Mouse (Mus musculus) intestine, embryonic 14.5 days (tissue): Measurements from ENCODE around the gene Abca4. TPM values are rescaled to one million over a fixed set of nuclear protein-coding genes. Genes with fewer than 3 reads are reported as not detected.

ENCODE experiments used
- ATAC-seq: fragments of 200-750 bp; cut with Nextera tagmentation; replicated peaks from 2 replicates; pipeline ENCODE4 v1.8.0; 2017; ENCODE audit warnings: low read depth, moderate number of reproducible peaks, moderate TSS enrichment, moderate library complexity; ENCODE audit not compliant: low FRiP score, low TSS enrichment
- DNase-seq: peaks from one replicate; pipeline ENCODE4 v3.0.0-alpha.2; 2018; ENCODE audit warnings: low spot score
- H3K27ac ChIP-seq: fragments of 300-500 bp; sonication (generic); 2 replicates; pipeline ENCODE4 v1.5.1; 2014; ENCODE audit warnings: low read depth, mild to moderate bottlenecking, control low read depth
- H3K27me3 ChIP-seq: fragments of 300-500 bp; sonication (generic); replicated peaks from 2 replicates; pipeline ENCODE4 v1.6.1; 2014; ENCODE audit warnings: low read length, control low read depth; ENCODE audit not compliant: control insufficient read depth, insufficient read depth
- H3K36me3 ChIP-seq: fragments of 300-500 bp; sonication (generic); 2 replicates; pipeline ENCODE4 v1.6.1; 2014; ENCODE audit warnings: low read length, control low read depth; ENCODE audit not compliant: control insufficient read depth, insufficient read depth
- H3K4me1 ChIP-seq: fragments of 300-500 bp; sonication (generic); replicated peaks from 2 replicates; pipeline ENCODE4 v1.6.1; 2014; ENCODE audit warnings: low read length, control low read depth, mixed read lengths; ENCODE audit not compliant: control insufficient read depth, insufficient read depth
- H3K4me2 ChIP-seq: fragments of 300-500 bp; sonication (generic); 2 replicates; pipeline ENCODE4 v1.6.1; 2014; ENCODE audit warnings: low read length
- H3K4me3 ChIP-seq: fragments of 300-500 bp; sonication (generic); 2 replicates; pipeline ENCODE4 v1.5.1; 2014; ENCODE audit warnings: low read depth, low read length, control low read depth, mixed read lengths
- H3K9ac ChIP-seq: fragments of 300-500 bp; sonication (generic); 2 replicates; pipeline ENCODE4 v1.6.1; 2014; ENCODE audit warnings: mild to moderate bottlenecking, low read length
- H3K9me3 ChIP-seq: fragments of 300-500 bp; sonication (generic); 2 replicates; pipeline ENCODE4 v1.6.1; 2016; ENCODE audit warnings: low read length, control low read depth; ENCODE audit not compliant: control insufficient read depth
- WGBS: fragments of 180-500 bp; shearing (Covaris S2); extraction: QIAGEN DNeasy Blood & Tissue Kit; methylation state at CpG from one replicate; pipeline ENCODE4 v1.1.7; 2014; 5-methylcytosine and 5-hydroxymethylcytosine counted together
- polyA plus RNA-seq: library from polyadenylated mRNA; unstranded; fragments of >200 nt; fragmentation: Nextera tagmentation; extraction: Ambion mirVana; gene quantifications from 2 replicates; pipeline ENCODE4 v1.2.1, GENCODE M21; 2014

The Abca4 gene
- polyA plus RNA-seq, 1 experiment from 2014 or later, result 0.99 TPM

GRCm38 (mm10) chr3:122046187-122046620 lies 2.0 kb downstream of the Abca4 start:
- ATAC-seq (no peak), DNase-seq (no peak)
- Histone ChIP-seq H3K4me3 (no peak overlapping the region), H3K36me3 (no peaks in the 10 kb centered on the region), H3K4me1 (peaks cover 37% of the 10 kb centered on the region), H3K9ac (no peak overlapping the region), H3K9me3 (no peaks in the 10 kb centered on the region), H3K27me3 (no peaks in the 10 kb centered on the region), H3K27ac (no peak overlapping the region), H3K4me2 (no peak overlapping the region)
- 47% methylated on average over 10 of the region's 10 CpGs for WGBS

GRCm38 (mm10) chr3:122047402-122047801 lies 3.2 kb downstream of the Abca4 start:
- ATAC-seq (peak; percentile 67), DNase-seq (no peak)
- Histone ChIP-seq H3K4me1 (peaks cover 37% of the 10 kb centered on the region), H3K4me3 (no peak overlapping the region), H3K27me3 (no peaks in the 10 kb centered on the region), H3K36me3 (no peaks in the 10 kb centered on the region), H3K27ac (peak overlapping the region; percentile 62), H3K9me3 (no peaks in the 10 kb centered on the region), H3K9ac (no peak overlapping the region), H3K4me2 (no peak overlapping the region)
- 19% methylated on average over 7 of the region's 7 CpGs for WGBS

- Histone ChIP-seq H3K27ac (peak overlapping the region; percentile 62), H3K27me3 (no peaks in the 10 kb centered on the region), H3K4me1 (peaks cover 31% of the 10 kb centered on the region), H3K9ac (no peak overlapping the region), H3K36me3 (no peaks in the 10 kb centered on the region), H3K4me2 (peak overlapping the region; percentile 20; the same call in 1 of the 2 replicates), H3K9me3 (no peaks in the 10 kb centered on the region), H3K4me3 (no peak overlapping the region)
- 29% methylated on average over 17 of the region's 17 CpGs for whole genome bisulfite sequencing
- DNase-seq (no peak), ATAC-seq (peak; percentile 9; the same call in 1 of the 2 replicates)
Observed at GRCm38 (mm10) chr3:122047921-122048861, 3.9 kb downstream of the Abca4 start.

GRCm38 (mm10) chr3:122049158-122049557 lies 4.9 kb downstream of the Abca4 start:
- DNase-seq, result peak; percentile 76
- Histone ChIP-seq H3K27ac (peak overlapping the region; percentile 69), H3K4me1 (peaks cover 29% of the 10 kb centered on the region), H3K4me3 (no peak overlapping the region), H3K36me3 (no peaks in the 10 kb centered on the region), H3K4me2 (peak overlapping the region; percentile 20; the same call in 1 of the 2 replicates), H3K9me3 (no peaks in the 10 kb centered on the region), H3K9ac (no peak overlapping the region), H3K27me3 (no peaks in the 10 kb centered on the region)
- ATAC-seq, result peak; percentile 76
- 44% methylated on average over 6 of the region's 6 CpGs for WGBS

- H3K4me3 ChIP-seq, result no peak overlapping the region
- no peaks in the 10 kb centered on the region for H3K9me3 ChIP-seq
- ATAC-seq (peak; percentile 96), DNase-seq (no peak)
- no peaks in the 10 kb centered on the region for H3K27me3 ChIP-seq
- H3K36me3 ChIP-seq, result no peaks in the 10 kb centered on the region
- WGBS, result 47% methylated on average over 9 of the region's 9 CpGs
- peak overlapping the region; percentile 74 for H3K27ac ChIP-seq
- 0 out of 2 replicates have a peak, but pooled peaks cover 6% of the 10 kb centered on the region for H3K4me1 ChIP-seq
- 0 out of 2 replicates have a peak overlapping the region, but pooled peaks have one; percentile 5 for H3K4me2 ChIP-seq
- no peak overlapping the region for H3K9ac ChIP-seq
Observed at GRCm38 (mm10) chr3:122058439-122059198, 14.4 kb downstream of the Abca4 start.

- no peaks in the 10 kb centered on the region for H3K36me3 ChIP-seq
- H3K27ac ChIP-seq, result no peak overlapping the region
- no peak for ATAC-seq
- DNase-seq, result no peak
- 80% methylated on average over 10 of the region's 10 CpGs for WGBS
- 0 out of 2 replicates have a peak, but pooled peaks cover 2% of the 10 kb centered on the region for H3K9me3 ChIP-seq
- no peaks in the 10 kb centered on the region; the same call in 1 of the 2 replicates for H3K4me1 ChIP-seq
- no peak overlapping the region for H3K4me2 ChIP-seq
- no peak overlapping the region for H3K4me3 ChIP-seq
- no peak overlapping the region for H3K9ac ChIP-seq
- H3K27me3 ChIP-seq, result no peaks in the 10 kb centered on the region
Observed at GRCm38 (mm10) chr3:122062586-122062985, 18.3 kb downstream of the Abca4 start.

GRCm38 (mm10) chr3:122064556-122065410 lies 20.5 kb downstream of the Abca4 start:
- no peak overlapping the region for H3K4me2 ChIP-seq
- H3K4me1 ChIP-seq, result no peaks in the 10 kb centered on the region; the same call in 1 of the 2 replicates
- ATAC-seq (no peak; the same call in 1 of the 2 replicates), DNase-seq (no peak)
- H3K27ac ChIP-seq, result no peak overlapping the region
- no peaks in the 10 kb centered on the region for H3K36me3 ChIP-seq
- H3K9me3 ChIP-seq, result 0 out of 2 replicates have a peak, but pooled peaks cover 2% of the 10 kb centered on the region
- H3K4me3 ChIP-seq, result no peak overlapping the region
- H3K9ac ChIP-seq, result no peak overlapping the region
- H3K27me3 ChIP-seq, result no peaks in the 10 kb centered on the region
- 50% methylated on average over 13 of the region's 13 CpGs for WGBS

GRCm38 (mm10) chr3:122071769-122072168 lies 27.5 kb downstream of the Abca4 start:
- H3K4me1 ChIP-seq, result peaks cover 30% of the 10 kb centered on the region
- no peak overlapping the region for H3K27ac ChIP-seq
- H3K9me3 ChIP-seq, result no peaks in the 10 kb centered on the region
- ATAC-seq, result no peak
- no peak overlapping the region for H3K9ac ChIP-seq
- 83% methylated on average over 10 of the region's 10 CpGs for WGBS
- DNase-seq, result no peak
- no peaks in the 10 kb centered on the region for H3K36me3 ChIP-seq
- H3K4me2 ChIP-seq, result no peak overlapping the region
- H3K27me3 ChIP-seq, result no peaks in the 10 kb centered on the region
- H3K4me3 ChIP-seq, result no peak overlapping the region
